Mouse (Mus musculus) cerebellum, postnatal 14 days (tissue): ENCODE data around the gene Umodl1.

Source experiments
- DNase-seq, 2 experiments: peaks; one replicate each; pipeline ENCODE4 v3.0.0; 2021; ENCODE audit warnings: mixed read lengths in 2 of 2

Gene Umodl1

GRCm38 (mm10) chr17:31002613-31003012 lies 48.2 kb downstream of the Umodl1 start:
- DNase-seq = no peak

GRCm38 (mm10) chr17:31005284-31005683 lies 50.8 kb downstream of the Umodl1 start:
- DNase-seq = no peak

GRCm38 (mm10) chr17:31007357-31007756 lies 52.9 kb downstream of the Umodl1 start:
- no peak for DNase-seq

- no peak for DNase-seq
Measured at GRCm38 (mm10) chr17:31008416-31008815, 54.0 kb downstream of the Umodl1 start.

- DNase-seq = peak; percentile 80 to 83
Measured at GRCm38 (mm10) chr17:31011551-31012394, 57.3 kb downstream of the Umodl1 start.

- peak; percentile 63 to 76 for DNase-seq
Measured at GRCm38 (mm10) chr17:31018267-31018666, 63.8 kb downstream of the Umodl1 start.

- DNase-seq = peak; percentile 83 to 87
Measured at GRCm38 (mm10) chr17:31019505-31019904, 65.1 kb downstream of the Umodl1 start.

GRCm38 (mm10) chr17:31020078-31020477 lies 65.6 kb downstream of the Umodl1 start:
- peak; percentile 31 to 43 for DNase-seq

GRCm38 (mm10) chr17:31021276-31021675 lies 66.8 kb downstream of the Umodl1 start:
- no peak for DNase-seq

- DNase-seq = no peak
Measured at GRCm38 (mm10) chr17:31024125-31024781, 69.8 kb downstream of the Umodl1 start.

GRCm38 (mm10) chr17:31024782-31025125 lies 70.3 kb downstream of the Umodl1 start:
- DNase-seq = no peak

- no peak for DNase-seq
Measured at GRCm38 (mm10) chr17:31026986-31027385, 72.5 kb downstream of the Umodl1 start.

- no peak for DNase-seq
Measured at GRCm38 (mm10) chr17:31027723-31028122, 73.3 kb downstream of the Umodl1 start.

- no peak for DNase-seq
Measured at GRCm38 (mm10) chr17:31028821-31029370, 74.5 kb downstream of the Umodl1 start.

- no peak for DNase-seq
Measured at GRCm38 (mm10) chr17:31029407-31029806, 75.0 kb downstream of the Umodl1 start.

- DNase-seq = no peak
Measured at GRCm38 (mm10) chr17:31032341-31032740, 77.9 kb downstream of the Umodl1 start.

- no peak for DNase-seq
Measured at GRCm38 (mm10) chr17:31033251-31033650, 78.8 kb downstream of the Umodl1 start.

GRCm38 (mm10) chr17:31034165-31034564 lies 79.7 kb downstream of the Umodl1 start:
- DNase-seq = peak; percentile 34 to 45

- no peak for DNase-seq
Measured at GRCm38 (mm10) chr17:31034674-31035356, 80.4 kb downstream of the Umodl1 start.

GRCm38 (mm10) chr17:31036168-31036876 lies 81.9 kb downstream of the Umodl1 start:
- DNase-seq = no peak

- DNase-seq = no peak
Measured at GRCm38 (mm10) chr17:31037331-31037730, 82.9 kb downstream of the Umodl1 start.

- no peak for DNase-seq
Measured at GRCm38 (mm10) chr17:31038381-31038780, 83.9 kb downstream of the Umodl1 start.

- DNase-seq = no peak
Measured at GRCm38 (mm10) chr17:31039626-31040025, 85.2 kb downstream of the Umodl1 start.
